Mouse (Mus musculus) heart, embryonic 13.5 days (tissue): Measurements from ENCODE around the gene Syt7. TPM values are rescaled to one million over a fixed set of nuclear protein-coding genes. Genes with fewer than 3 reads are reported as not detected.

Experiments used
- ATAC-seq: fragments of 200-750 bp; cut with Nextera tagmentation; 2 replicates; pipeline ENCODE4 v1.8.0; 2017; ENCODE audit warnings: moderate TSS enrichment; ENCODE audit not compliant: insufficient number of reproducible peaks, low FRiP score, low TSS enrichment; ENCODE audit errors: extremely low read depth
- H3K27ac ChIP-seq: fragments of 300-500 bp; sonication (generic); replicated peaks from 2 replicates; pipeline ENCODE4 v1.5.1; 2015; ENCODE audit warnings: moderate library complexity, mild to moderate bottlenecking, inconsistent platforms
- H3K27me3 ChIP-seq: fragments of 300-500 bp; sonication (generic); replicated peaks from 2 replicates; pipeline ENCODE4 v1.6.1; 2015; ENCODE audit warnings: mild to moderate bottlenecking, inconsistent platforms
- H3K36me3 ChIP-seq: fragments of 300-500 bp; sonication (generic); 2 replicates; pipeline ENCODE4 v1.6.1; 2015; ENCODE audit warnings: mild to moderate bottlenecking, inconsistent platforms
- H3K4me1 ChIP-seq: fragments of 300-500 bp; sonication (generic); 2 replicates; pipeline ENCODE4 v1.6.1; 2015; ENCODE audit warnings: inconsistent platforms
- H3K4me2 ChIP-seq: fragments of 300-500 bp; sonication (generic); 2 replicates; pipeline ENCODE4 v1.6.1; 2015; ENCODE audit warnings: inconsistent platforms, mild to moderate bottlenecking, moderate library complexity
- H3K4me3 ChIP-seq: fragments of 300-500 bp; sonication (generic); 2 replicates; pipeline ENCODE4 v1.5.1; 2015; ENCODE audit warnings: moderate library complexity, mild to moderate bottlenecking, inconsistent platforms
- H3K9ac ChIP-seq: fragments of 300-500 bp; sonication (generic); 2 replicates; pipeline ENCODE4 v1.6.1; 2015; ENCODE audit warnings: inconsistent platforms, mild to moderate bottlenecking, moderate library complexity
- H3K9me3 ChIP-seq: fragments of 300-500 bp; sonication (generic); 2 replicates; pipeline ENCODE4 v1.6.1; 2016; ENCODE audit warnings: inconsistent platforms
- WGBS: fragments of 180-500 bp; shearing (Covaris S2); methylation state at CpG from one replicate; pipeline ENCODE4 v1.1.7; 2015; ENCODE audit warnings: mixed read lengths; 5-methylcytosine and 5-hydroxymethylcytosine counted together
- polyA plus RNA-seq: library from polyadenylated mRNA; unstranded; fragments of >200 nt; fragmentation: Nextera tagmentation; extraction: Ambion mirVana; gene quantifications from 2 replicates; pipeline ENCODE4 v1.2.1, GENCODE M21; 2015

The Syt7 gene
- polyA plus RNA-seq, 1 experiment from 2014 or later = 0.43 TPM

GRCm38 (mm10) chr19:10448275-10448674, 59.4 kb downstream of the Syt7 start:
- H3K27ac ChIP-seq = no peak overlapping the region
- H3K27me3 ChIP-seq = peaks cover 62% of the 10 kb centered on the region
- ATAC-seq = no peak

GRCm38 (mm10) chr19:10449190-10449589, 60.3 kb downstream of the Syt7 start:
- H3K27ac ChIP-seq = no peak overlapping the region
- H3K4me3 ChIP-seq = no peak overlapping the region
- ATAC-seq = no peak
- peaks cover 62% of the 10 kb centered on the region for H3K27me3 ChIP-seq
- no peaks in the 10 kb centered on the region for H3K9me3 ChIP-seq
- H3K9ac ChIP-seq = no peak overlapping the region
- no peak overlapping the region for H3K4me2 ChIP-seq
- no peaks in the 10 kb centered on the region for H3K4me1 ChIP-seq
- H3K36me3 ChIP-seq = no peaks in the 10 kb centered on the region
- WGBS = 37% methylated on average over 6 of the region's 6 CpGs

More at GRCm38 (mm10) chr19:10448275-10448674, 59.4 kb downstream of the Syt7 start:
- H3K4me1 ChIP-seq = no peaks in the 10 kb centered on the region
- H3K4me3 ChIP-seq = no peak overlapping the region
- H3K4me2 ChIP-seq = no peak overlapping the region
- 87% methylated on average over 7 of the region's 7 CpGs for WGBS
- H3K9ac ChIP-seq = no peak overlapping the region
- no peaks in the 10 kb centered on the region for H3K9me3 ChIP-seq
- H3K36me3 ChIP-seq = no peaks in the 10 kb centered on the region

- H3K4me2 ChIP-seq = no peak overlapping the region
- peaks cover 67% of the 10 kb centered on the region for H3K27me3 ChIP-seq
- ATAC-seq = no peak
Measured at GRCm38 (mm10) chr19:10449708-10450107, 60.8 kb downstream of the Syt7 start.

GRCm38 (mm10) chr19:10454718-10455436, 66.0 kb downstream of the Syt7 start:
- Histone ChIP-seq H3K4me2 (no peak overlapping the region), H3K27ac (no peak overlapping the region), H3K9ac (no peak overlapping the region), H3K4me1 (peaks cover 26% of the 10 kb centered on the region), H3K36me3 (no peaks in the 10 kb centered on the region), H3K4me3 (no peak overlapping the region), H3K9me3 (no peaks in the 10 kb centered on the region), H3K27me3 (peaks cover 98% of the 10 kb centered on the region)
- WGBS = 58% methylated on average over 4 of the region's 4 CpGs
- no peak for ATAC-seq

More at GRCm38 (mm10) chr19:10449708-10450107, 60.8 kb downstream of the Syt7 start:
- Histone ChIP-seq H3K27ac (no peak overlapping the region), H3K9me3 (no peaks in the 10 kb centered on the region), H3K4me3 (no peak overlapping the region), H3K36me3 (no peaks in the 10 kb centered on the region), H3K9ac (no peak overlapping the region), H3K4me1 (no peaks in the 10 kb centered on the region)
- 1% methylated on average over 3 of the region's 3 CpGs for WGBS

GRCm38 (mm10) chr19:10455437-10455806, 66.5 kb downstream of the Syt7 start:
- peaks cover 100% of the 10 kb centered on the region for H3K27me3 ChIP-seq
- 58% methylated on average over 3 of the region's 3 CpGs for WGBS
- H3K9ac ChIP-seq = no peak overlapping the region
- no peaks in the 10 kb centered on the region for H3K36me3 ChIP-seq
- no peak overlapping the region for H3K4me2 ChIP-seq
- H3K9me3 ChIP-seq = no peaks in the 10 kb centered on the region
- no peak for ATAC-seq
- no peak overlapping the region for H3K27ac ChIP-seq
- H3K4me3 ChIP-seq = no peak overlapping the region
- peaks cover 26% of the 10 kb centered on the region for H3K4me1 ChIP-seq

GRCm38 (mm10) chr19:10456752-10457483, 68.0 kb downstream of the Syt7 start, which contains the start of gene Lrrc10b:
TSS of gene Lrrc10b (minus strand) at chr19:10457473.
- H3K4me2 ChIP-seq = peak within 1 kb of the TSS; percentile 74
- no peaks in the 10 kb centered on the region for H3K9me3 ChIP-seq
- H3K4me1 ChIP-seq = peaks cover 26% of the 10 kb centered on the region
- ATAC-seq = peak; percentile 24; the same call in 1 of the 2 replicates
- no peak within 1 kb of the TSS for H3K27ac ChIP-seq
- no peaks in the 10 kb centered on the region for H3K36me3 ChIP-seq
- under 1% methylated on average over 76 of the region's 96 CpGs for whole genome bisulfite sequencing
- H3K4me3 ChIP-seq = peak within 1 kb of the TSS; percentile 56
- peak within 1 kb of the TSS; percentile 61 for H3K9ac ChIP-seq
- H3K27me3 ChIP-seq = peaks cover 99% of the 10 kb centered on the region

- H3K36me3 ChIP-seq = no peaks in the 10 kb centered on the region
- H3K4me2 ChIP-seq = peak overlapping the region; percentile 74
- peaks cover 26% of the 10 kb centered on the region for H3K4me1 ChIP-seq
- H3K27ac ChIP-seq = no peak overlapping the region
- under 1% methylated on average over 33 of the region's 34 CpGs for WGBS
- peaks cover 99% of the 10 kb centered on the region for H3K27me3 ChIP-seq
- peak overlapping the region; percentile 56 for H3K4me3 ChIP-seq
- no peaks in the 10 kb centered on the region for H3K9me3 ChIP-seq
- peak overlapping the region; percentile 61 for H3K9ac ChIP-seq
- peak; percentile 45; the same call in 1 of the 2 replicates for ATAC-seq
Measured at GRCm38 (mm10) chr19:10457484-10457800, 68.6 kb downstream of the Syt7 start.

GRCm38 (mm10) chr19:10458096-10458495, 69.2 kb downstream of the Syt7 start:
- 23% methylated on average over 8 of the region's 8 CpGs for WGBS

GRCm38 (mm10) chr19:10459907-10460306, 71.0 kb downstream of the Syt7 start:
- no peak for ATAC-seq
- Histone ChIP-seq H3K9ac (no peak overlapping the region), H3K4me1 (peaks cover 26% of the 10 kb centered on the region)

More at GRCm38 (mm10) chr19:10458096-10458495, 69.2 kb downstream of the Syt7 start:
- Histone ChIP-seq H3K4me1 (peaks cover 26% of the 10 kb centered on the region), H3K36me3 (no peaks in the 10 kb centered on the region), H3K9ac (no peak overlapping the region), H3K4me3 (peak overlapping the region; percentile 56), H3K27me3 (peaks cover 99% of the 10 kb centered on the region), H3K4me2 (peak overlapping the region; percentile 74), H3K27ac (no peak overlapping the region), H3K9me3 (no peaks in the 10 kb centered on the region)
- ATAC-seq = no peak

GRCm38 (mm10) chr19:10461584-10461983, 72.7 kb downstream of the Syt7 start:
- no peak overlapping the region for H3K27ac ChIP-seq
- peaks cover 22% of the 10 kb centered on the region for H3K4me1 ChIP-seq
- H3K36me3 ChIP-seq = no peaks in the 10 kb centered on the region
- no peak overlapping the region for H3K4me2 ChIP-seq
- H3K4me3 ChIP-seq = no peak overlapping the region
- no peak for ATAC-seq
- no peaks in the 10 kb centered on the region for H3K9me3 ChIP-seq
- H3K9ac ChIP-seq = no peak overlapping the region
- WGBS = 41% methylated on average over 7 of the region's 7 CpGs
- peaks cover 99% of the 10 kb centered on the region for H3K27me3 ChIP-seq

More at GRCm38 (mm10) chr19:10459907-10460306, 71.0 kb downstream of the Syt7 start:
- WGBS = 41% methylated on average over 11 of the region's 11 CpGs
- H3K4me3 ChIP-seq = no peak overlapping the region
- no peaks in the 10 kb centered on the region for H3K36me3 ChIP-seq
- peaks cover 99% of the 10 kb centered on the region for H3K27me3 ChIP-seq
- H3K27ac ChIP-seq = no peak overlapping the region
- no peak overlapping the region for H3K4me2 ChIP-seq
- H3K9me3 ChIP-seq = no peaks in the 10 kb centered on the region

- Histone ChIP-seq H3K4me3 (no peak overlapping the region), H3K27ac (no peak overlapping the region), H3K4me2 (no peak overlapping the region), H3K9ac (no peak overlapping the region), H3K36me3 (no peaks in the 10 kb centered on the region), H3K4me1 (peaks cover 5% of the 10 kb centered on the region), H3K27me3 (peaks cover 91% of the 10 kb centered on the region), H3K9me3 (no peaks in the 10 kb centered on the region)
- no peak for ATAC-seq
- 41% methylated on average over 4 of the region's 4 CpGs for WGBS
Measured at GRCm38 (mm10) chr19:10464427-10464826, 75.5 kb downstream of the Syt7 start.
